Mouse (Mus musculus): ENCODE data around the gene Gm5934.
"Not testable (repeated sequence)": the region's sequence is repeated elsewhere in the genome, so short reads cannot be mapped to it uniquely, and the experiment has no call there.

Gene Gm5934

GRCm38 (mm10) chrX:24500660-24501059 lies at the start of gene Gm5934:
Gene Gm5934, minus strand, starts transcription at chrX:24500760.
- not testable (repeated sequence) for DNase-seq (ENCODE audit: low spot score)

All from retina, embryonic 14.5 days (tissue).